Mouse (Mus musculus): Measurements from ENCODE around the gene Aldh2. TPM values are rescaled to one million over a fixed set of nuclear protein-coding genes. Genes with fewer than 3 reads are reported as not detected.
A peak's percentile ranks its signal among the peaks of the same experiment; 100 is the strongest.

The Aldh2 gene
- polyA plus RNA-seq, 1 experiment from 2014 or later = 71.8 TPM

DNA sequence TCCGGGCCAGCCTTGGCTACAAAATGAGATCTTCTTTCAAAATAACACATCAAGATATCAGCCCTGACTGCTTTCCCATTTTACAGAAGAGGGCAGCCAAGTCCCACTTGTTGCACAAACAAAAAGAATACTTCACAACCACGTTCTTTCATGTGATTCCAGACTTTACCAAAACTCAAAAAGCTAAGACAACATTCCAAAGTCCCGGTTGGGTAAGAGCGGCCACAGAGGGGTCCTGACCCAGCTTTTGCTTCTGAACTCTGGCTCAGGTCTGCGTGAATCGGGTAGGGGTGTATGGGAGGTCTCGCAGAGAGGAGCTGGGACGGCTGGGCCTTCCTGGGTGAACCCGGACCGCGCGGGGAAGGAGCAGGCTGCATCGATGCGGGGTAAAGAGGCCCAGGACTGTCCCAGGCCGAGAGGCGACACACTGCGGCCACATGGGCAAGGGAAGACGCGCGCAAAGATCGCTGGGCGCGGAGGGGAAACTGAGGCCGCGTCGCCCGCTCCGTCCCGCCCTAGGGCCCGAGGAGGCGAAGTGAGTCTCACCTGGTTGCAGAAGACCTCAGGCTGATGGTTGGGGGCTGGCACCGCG is 712 bp downstream of the Aldh2 start:
- Histone ChIP-seq H3K9ac (peak overlapping the region; percentile 89), H3K4me2 (peak overlapping the region; percentile 98), H3K27me3 (replicated peaks) (0 out of 2 replicates have a peak, but pooled peaks cover 2% of the 10 kb centered on the region), H3K4me1 (peaks cover 42% of the 10 kb centered on the region), H3K36me3 (no peaks in the 10 kb centered on the region), H3K9me3 (no peaks in the 10 kb centered on the region), H3K27ac (replicated peaks) (no peak overlapping the region; the same call in 1 of the 2 replicates), H3K4me3 (peak overlapping the region; percentile 68)
- 5% methylated on average over 33 of the region's 33 CpGs for WGBS
- ATAC-seq (ENCODE audit: extremely low read depth, insufficient number of reproducible peaks, low FRiP score, low TSS enrichment) = no peak

DNA sequence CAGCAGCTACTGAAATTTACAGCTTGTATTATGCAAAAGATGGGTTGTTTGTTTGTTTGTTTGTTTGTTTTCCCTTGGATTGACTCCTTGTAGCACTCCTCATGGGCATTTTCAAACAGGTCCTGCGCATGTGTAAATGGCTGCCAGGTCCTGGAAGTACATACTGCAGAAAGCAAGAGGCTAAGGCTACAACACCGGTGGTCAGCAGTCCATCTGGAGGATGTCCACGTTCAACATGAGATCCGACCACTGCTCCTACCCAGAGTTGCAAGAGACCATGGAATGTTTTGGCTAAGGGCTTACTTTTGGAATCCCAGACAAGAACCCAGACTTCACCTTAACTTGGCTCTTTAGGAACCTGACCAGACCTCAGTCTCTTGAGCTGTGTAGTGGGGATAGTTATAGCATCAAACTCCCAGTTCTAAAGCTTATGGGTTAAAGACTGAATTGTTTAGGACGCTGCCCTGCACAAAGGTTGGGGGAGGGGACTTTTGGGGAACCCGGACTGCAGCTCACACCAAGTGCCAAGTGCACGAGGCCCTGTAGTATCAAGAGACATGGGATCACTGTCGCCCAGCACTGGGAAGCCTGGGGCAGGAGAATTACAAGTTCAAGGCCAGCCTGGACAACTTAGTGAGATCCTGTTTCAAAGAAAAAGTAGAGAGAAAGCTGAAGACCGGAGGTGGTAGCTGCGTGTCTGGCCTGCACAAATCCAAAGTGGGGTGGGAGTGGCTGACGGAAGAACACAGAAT is 1.4 kb downstream of the Aldh2 start:
- no peak overlapping the region; the same call in 1 of the 2 replicates for H3K9ac ChIP-seq
- no peaks in the 10 kb centered on the region for H3K9me3 ChIP-seq
- ATAC-seq (ENCODE audit: extremely low read depth, insufficient number of reproducible peaks, low FRiP score, low TSS enrichment) = no peak
- H3K36me3 ChIP-seq = no peaks in the 10 kb centered on the region
- peak overlapping the region; percentile 98 for H3K4me2 ChIP-seq
- peaks cover 44% of the 10 kb centered on the region for H3K4me1 ChIP-seq
- peak overlapping the region; percentile 68 for H3K4me3 ChIP-seq
- no peak overlapping the region for H3K27ac ChIP-seq (replicated peaks)
- WGBS = 66% methylated on average over 11 of the region's 11 CpGs
- H3K27me3 ChIP-seq (replicated peaks) = 0 out of 2 replicates have a peak, but pooled peaks cover 2% of the 10 kb centered on the region

DNA sequence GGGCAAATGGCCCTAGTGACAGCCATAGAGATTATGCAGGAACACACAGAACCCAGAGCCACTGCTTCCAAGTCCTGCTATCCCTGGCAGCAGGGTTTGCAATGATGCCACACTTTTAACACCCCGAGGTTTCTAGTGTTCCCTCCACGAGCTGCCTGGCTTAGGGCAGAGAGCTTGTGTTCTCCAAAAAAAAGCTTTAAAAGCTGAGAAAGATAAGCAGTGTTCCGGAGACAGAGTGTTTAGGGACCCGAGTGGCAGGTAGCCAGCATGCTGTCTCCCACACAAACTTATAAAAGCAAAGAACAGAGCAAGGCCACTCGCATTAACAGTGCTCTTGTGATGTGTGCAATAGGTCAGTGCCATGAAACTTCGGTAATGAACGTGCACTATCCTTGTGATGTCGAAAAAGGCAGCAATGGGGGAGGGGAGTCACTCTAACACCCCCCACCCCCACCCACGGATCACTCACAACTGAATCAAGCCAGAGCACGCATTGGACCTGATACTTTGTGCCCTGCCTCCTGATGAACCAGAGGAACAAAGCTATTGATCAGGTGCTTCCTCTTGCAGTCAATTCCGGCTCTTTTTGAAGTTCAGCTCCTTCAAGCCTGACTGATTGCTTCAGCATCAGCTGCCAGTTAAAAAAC is 2.1 kb downstream of the Aldh2 start:
- 46% methylated on average over 11 of the region's 11 CpGs for WGBS
- Histone ChIP-seq H3K9me3 (no peaks in the 10 kb centered on the region), H3K27ac (replicated peaks) (no peak overlapping the region), H3K4me3 (no peak overlapping the region), H3K4me1 (peaks cover 50% of the 10 kb centered on the region), H3K27me3 (replicated peaks) (0 out of 2 replicates have a peak, but pooled peaks cover 2% of the 10 kb centered on the region), H3K9ac (peak overlapping the region; percentile 40; the same call in 1 of the 2 replicates), H3K4me2 (peak overlapping the region; percentile 98), H3K36me3 (no peaks in the 10 kb centered on the region)
- no peak for ATAC-seq (ENCODE audit: extremely low read depth, insufficient number of reproducible peaks, low FRiP score, low TSS enrichment)

DNA sequence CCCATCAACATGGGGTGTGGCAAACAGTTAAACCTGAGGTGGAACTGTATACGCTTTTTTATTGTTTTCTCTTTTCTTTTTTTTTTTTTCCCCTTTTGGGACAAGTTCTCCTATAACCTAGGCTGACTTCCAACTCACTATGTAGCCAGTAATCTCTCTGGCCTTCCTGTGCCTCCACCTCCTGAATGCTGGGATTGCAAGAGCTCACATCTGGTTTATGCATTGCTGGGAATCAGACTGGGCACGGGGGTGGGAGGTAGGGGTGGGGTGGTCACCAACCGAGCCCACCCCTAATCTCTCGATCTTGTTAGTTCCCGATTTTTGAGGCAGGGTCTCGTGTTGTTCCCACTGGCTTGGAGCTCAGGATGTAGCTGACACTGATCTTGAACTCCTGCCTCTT is 3.7 kb downstream of the Aldh2 start:
- Histone ChIP-seq H3K36me3 (no peaks in the 10 kb centered on the region), H3K4me1 (peaks cover 44% of the 10 kb centered on the region), H3K9ac (no peak overlapping the region), H3K9me3 (no peaks in the 10 kb centered on the region), H3K27me3 (replicated peaks) (0 out of 2 replicates have a peak, but pooled peaks cover 2% of the 10 kb centered on the region), H3K4me3 (no peak overlapping the region), H3K27ac (replicated peaks) (no peak overlapping the region), H3K4me2 (no peak overlapping the region)
- ATAC-seq (ENCODE audit: extremely low read depth, insufficient number of reproducible peaks, low FRiP score, low TSS enrichment) = no peak
- WGBS = 75% methylated on average over 6 of the region's 6 CpGs

DNA sequence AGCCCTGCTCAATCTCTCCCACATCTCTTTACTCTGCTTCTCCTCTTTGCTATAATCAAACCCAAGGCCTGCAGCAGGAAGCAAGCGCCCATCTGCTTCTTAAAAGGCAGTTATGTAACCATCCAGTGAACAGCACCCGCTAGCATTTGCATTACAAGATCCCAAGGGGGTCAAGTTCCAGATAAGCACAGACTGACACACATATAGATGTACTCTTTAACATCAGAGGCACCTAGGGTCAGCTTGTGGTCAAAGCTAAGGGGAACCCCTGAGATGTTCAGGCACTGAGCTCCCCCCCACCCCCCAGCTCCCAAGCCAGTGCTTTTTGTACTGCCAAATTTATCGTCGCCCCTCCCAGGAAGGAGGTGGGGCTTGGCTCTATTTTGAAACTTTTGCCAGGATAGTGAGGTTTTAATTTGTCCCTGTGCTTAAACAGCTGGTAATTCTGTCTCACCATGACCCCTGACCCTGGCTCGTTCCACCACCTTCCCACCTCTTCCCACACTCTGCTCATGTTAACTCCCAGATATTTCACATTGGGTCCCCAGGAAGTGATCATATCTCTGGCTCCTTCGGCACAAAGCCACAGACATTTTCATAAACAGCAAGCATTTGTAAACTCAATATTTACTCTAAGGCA is 7.1 kb downstream of the Aldh2 start:
- Histone ChIP-seq H3K4me1 (peaks cover 28% of the 10 kb centered on the region), H3K36me3 (no peaks in the 10 kb centered on the region), H3K4me2 (no peak overlapping the region)

DNA sequence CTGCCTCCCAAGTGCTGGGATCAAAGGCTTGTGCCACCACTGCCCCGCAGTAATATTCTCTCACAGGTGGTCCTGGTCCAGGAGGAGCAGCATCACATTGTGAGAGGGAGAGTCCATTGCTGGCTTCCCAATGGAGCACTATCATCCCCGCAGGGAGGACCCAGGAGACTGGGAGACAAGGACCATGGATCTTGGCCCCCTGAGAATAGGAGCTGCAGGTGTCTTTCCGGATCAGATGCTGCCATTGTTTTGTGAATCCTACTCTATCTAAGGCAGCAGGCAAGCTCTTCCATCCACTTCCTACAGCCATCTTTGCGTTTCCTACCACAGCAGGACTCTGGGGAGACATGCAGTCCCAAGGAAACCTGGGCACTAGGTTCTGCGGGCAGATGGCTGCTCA is 7.9 kb downstream of the Aldh2 start:
- no peak overlapping the region for H3K4me2 ChIP-seq
- H3K27ac ChIP-seq (replicated peaks) = no peak overlapping the region
- H3K4me1 ChIP-seq = peaks cover 22% of the 10 kb centered on the region
- ATAC-seq (ENCODE audit: extremely low read depth, insufficient number of reproducible peaks, low FRiP score, low TSS enrichment) = no peak
- H3K27me3 ChIP-seq (replicated peaks) = no peaks in the 10 kb centered on the region
- H3K9ac ChIP-seq = no peak overlapping the region
- H3K4me3 ChIP-seq = no peak overlapping the region
- 77% methylated on average over 5 of the region's 5 CpGs for WGBS
- no peaks in the 10 kb centered on the region for H3K36me3 ChIP-seq
- H3K9me3 ChIP-seq = no peaks in the 10 kb centered on the region

More for the DNA sequence above, 7.1 kb downstream of the Aldh2 start:
- no peak overlapping the region for H3K27ac ChIP-seq (replicated peaks)
- ATAC-seq (ENCODE audit: extremely low read depth, insufficient number of reproducible peaks, low FRiP score, low TSS enrichment) = no peak
- H3K4me3 ChIP-seq = no peak overlapping the region
- no peak overlapping the region for H3K9ac ChIP-seq
- H3K27me3 ChIP-seq (replicated peaks) = no peaks in the 10 kb centered on the region
- 57% methylated on average over 6 of the region's 6 CpGs for WGBS
- H3K9me3 ChIP-seq = no peaks in the 10 kb centered on the region

DNA sequence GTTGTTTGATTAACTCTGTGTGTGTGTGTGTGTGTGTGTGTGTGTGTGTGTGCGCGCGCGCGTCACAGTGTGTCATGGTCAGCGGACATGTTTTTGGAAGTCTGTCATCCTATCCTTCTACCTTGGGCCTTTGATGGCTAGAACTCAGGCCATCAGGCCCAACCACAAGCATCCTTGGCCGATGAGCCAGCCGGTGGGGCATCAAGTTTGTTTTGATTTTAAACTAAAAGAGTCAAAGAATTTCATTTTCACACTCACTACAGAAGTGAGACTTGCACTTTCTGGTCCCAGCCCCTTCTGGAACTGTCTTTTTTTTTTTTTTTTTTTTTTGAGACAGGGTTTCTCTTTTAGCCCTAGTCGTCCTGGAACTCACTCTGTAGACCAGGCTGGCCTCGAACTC is 8.6 kb downstream of the Aldh2 start:
- Histone ChIP-seq H3K9ac (no peak overlapping the region), H3K36me3 (peaks cover 6% of the 10 kb centered on the region), H3K9me3 (no peaks in the 10 kb centered on the region), H3K4me1 (peaks cover 22% of the 10 kb centered on the region), H3K27me3 (replicated peaks) (no peaks in the 10 kb centered on the region), H3K4me2 (no peak overlapping the region), H3K27ac (replicated peaks) (no peak overlapping the region), H3K4me3 (no peak overlapping the region)
- ATAC-seq (ENCODE audit: extremely low read depth, insufficient number of reproducible peaks, low FRiP score, low TSS enrichment) = no peak
- WGBS = 87% methylated on average over 10 of the region's 10 CpGs

DNA sequence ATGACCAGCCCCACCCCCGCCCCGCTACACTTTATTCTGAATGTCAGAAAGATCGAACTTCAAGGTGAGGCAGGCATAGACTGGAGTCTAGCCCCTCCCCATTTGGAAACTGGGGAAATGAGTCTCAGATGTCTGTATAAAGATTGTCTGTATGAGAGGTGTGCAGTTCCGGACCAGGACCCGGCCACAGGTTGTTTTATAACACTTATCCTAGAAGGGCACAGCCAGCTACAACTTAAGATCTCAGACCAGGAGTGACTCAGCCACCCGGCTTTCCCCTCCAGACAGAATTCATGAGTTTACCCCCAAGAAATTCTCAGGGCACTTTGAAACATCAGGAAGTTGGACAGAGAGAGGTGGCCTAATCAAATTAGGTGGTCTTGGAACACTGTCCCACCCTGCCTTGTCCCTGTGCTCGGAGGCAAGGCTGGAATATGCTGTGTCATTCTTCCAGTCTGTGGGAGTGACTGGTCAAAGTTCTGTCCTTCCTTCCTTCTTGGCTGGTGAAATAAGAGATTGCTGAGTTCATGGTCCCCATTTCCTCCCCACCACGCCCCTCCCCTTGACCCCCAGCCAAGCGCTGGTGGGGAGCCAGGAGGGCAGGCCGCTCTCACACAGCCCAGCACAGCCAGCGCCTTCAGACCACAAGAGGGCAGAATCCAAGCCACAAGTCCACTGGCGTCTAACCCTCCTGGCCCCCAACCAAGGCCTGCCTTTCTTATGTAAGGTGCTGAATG is 9.7 kb downstream of the Aldh2 start:
- H3K4me1 ChIP-seq = peaks cover 22% of the 10 kb centered on the region
- 48% methylated on average over 12 of the region's 12 CpGs for WGBS
- peak overlapping the region; percentile 68 for H3K27ac ChIP-seq (replicated peaks)
- no peaks in the 10 kb centered on the region for H3K27me3 ChIP-seq (replicated peaks)
- peak; percentile 55; the same call in 1 of the 2 replicates for ATAC-seq (ENCODE audit: extremely low read depth, insufficient number of reproducible peaks, low FRiP score, low TSS enrichment)
- H3K4me3 ChIP-seq = no peak overlapping the region
- no peaks in the 10 kb centered on the region for H3K9me3 ChIP-seq
- peak overlapping the region; percentile 12; the same call in 1 of the 2 replicates for H3K4me2 ChIP-seq
- peak overlapping the region; percentile 4; the same call in 1 of the 2 replicates for H3K9ac ChIP-seq
- peaks cover 17% of the 10 kb centered on the region for H3K36me3 ChIP-seq

DNA sequence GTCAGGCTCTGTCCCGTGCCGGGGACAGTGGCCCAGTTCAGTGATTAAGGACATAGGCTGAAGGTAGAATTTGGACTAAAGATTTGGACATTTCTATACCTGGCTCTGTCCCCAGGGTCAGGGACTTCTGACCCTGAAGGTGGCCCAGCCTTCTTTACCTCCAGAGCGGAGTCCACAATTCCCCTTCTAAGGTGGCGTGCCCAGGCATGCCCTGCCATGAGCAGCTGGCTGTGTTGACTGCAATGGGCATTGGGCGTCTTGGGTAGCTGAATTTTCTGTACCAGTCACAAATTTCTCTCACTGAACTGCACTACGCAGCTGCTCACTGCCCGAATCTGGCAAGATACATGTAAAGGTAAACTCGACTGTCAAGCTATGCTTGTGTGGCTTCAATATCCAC is 11.7 kb downstream of the Aldh2 start:
- WGBS = 78% methylated on average over 8 of the region's 8 CpGs
- no peak for ATAC-seq (ENCODE audit: extremely low read depth, insufficient number of reproducible peaks, low FRiP score, low TSS enrichment)
- Histone ChIP-seq H3K4me2 (no peak overlapping the region), H3K27me3 (replicated peaks) (no peaks in the 10 kb centered on the region), H3K36me3 (peaks cover 28% of the 10 kb centered on the region), H3K27ac (replicated peaks) (no peak overlapping the region), H3K4me1 (peaks cover 18% of the 10 kb centered on the region), H3K4me3 (no peak overlapping the region), H3K9ac (no peak overlapping the region), H3K9me3 (no peaks in the 10 kb centered on the region)

DNA sequence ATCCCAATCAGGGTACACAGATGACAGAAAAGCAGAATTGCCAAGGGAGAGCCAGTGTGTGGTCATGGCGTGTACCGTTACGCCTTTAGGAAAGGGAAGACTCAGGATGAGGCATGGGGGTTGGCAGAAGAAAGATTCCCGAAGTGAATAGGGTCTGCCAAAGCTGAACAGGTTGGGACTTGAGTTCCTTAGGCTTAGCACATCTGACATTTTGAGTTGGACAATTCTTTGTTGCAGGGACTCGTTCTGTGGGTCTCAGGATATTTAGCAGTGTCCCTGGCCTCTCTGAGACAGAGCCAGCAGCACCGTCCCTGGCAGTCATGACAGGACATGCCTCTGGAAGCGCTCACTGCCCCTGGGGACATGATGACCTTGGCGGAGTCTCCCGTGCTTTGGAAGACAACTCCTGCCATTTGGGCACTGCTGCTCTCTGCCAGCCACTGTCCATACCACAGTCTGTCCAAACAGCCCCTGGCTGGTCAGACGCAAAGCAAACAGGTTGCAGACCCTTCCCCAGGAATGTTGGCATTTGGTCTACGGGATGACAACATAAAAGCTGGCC is 16.6 kb downstream of the Aldh2 start:
- Histone ChIP-seq H3K4me2 (no peak overlapping the region), H3K36me3 (peaks cover 48% of the 10 kb centered on the region), H3K27ac (replicated peaks) (no peak overlapping the region), H3K4me3 (no peak overlapping the region), H3K27me3 (replicated peaks) (no peaks in the 10 kb centered on the region), H3K4me1 (no peaks in the 10 kb centered on the region), H3K9me3 (no peaks in the 10 kb centered on the region), H3K9ac (no peak overlapping the region)
- WGBS = 73% methylated on average over 11 of the region's 11 CpGs
- no peak for ATAC-seq (ENCODE audit: extremely low read depth, insufficient number of reproducible peaks, low FRiP score, low TSS enrichment)

Measured in heart, embryonic 13.5 days (tissue).